Mouse (Mus musculus) frontal cortex, adult (tissue): Measurements from ENCODE around the gene Zfp128.
A peak's percentile ranks its signal among the peaks of the same experiment; 100 is the strongest.
"Not testable (repeated sequence)": the region's sequence is repeated elsewhere in the genome, so short reads cannot be mapped to it uniquely, and the experiment has no call there.

Experiments used
- ATAC-seq: cut with Nextera tagmentation; 2 replicates; pipeline ENCODE4 v1.9.2; 2017; ENCODE audit warnings: mild to moderate bottlenecking, moderate library complexity, mixed read lengths; ENCODE audit not compliant: low TSS enrichment

Zfp128 gene

GRCm38 (mm10) chr7:12921705-12922465 is 40.9 kb downstream of the Zfp128 start, which contains the start of gene Rps5:
TSS of gene Rps5 (plus strand) at chr7:12922290.
- peak; percentile 95 for ATAC-seq

- ATAC-seq = no peak
Observed at GRCm38 (mm10) chr7:12922729-12923128, 41.8 kb downstream of the Zfp128 start.

- no peak for ATAC-seq
Observed at GRCm38 (mm10) chr7:12926316-12926715, 45.3 kb downstream of the Zfp128 start.

- no peak for ATAC-seq
Observed at GRCm38 (mm10) chr7:12927191-12927680, 46.3 kb downstream of the Zfp128 start, which contains the start of gene Rnf225. TSS of gene Rnf225 (plus strand) at chr7:12927416.

GRCm38 (mm10) chr7:12927693-12928589 is 47.0 kb downstream of the Zfp128 start:
- peak; percentile 68 for ATAC-seq

- no peak for ATAC-seq
Observed at GRCm38 (mm10) chr7:12933615-12934140, 52.7 kb downstream of the Zfp128 start.

- no peak for ATAC-seq
Observed at GRCm38 (mm10) chr7:12934808-12935207, 53.8 kb downstream of the Zfp128 start.

- not testable (repeated sequence) for ATAC-seq
Observed at GRCm38 (mm10) chr7:12937254-12937803, 56.4 kb downstream of the Zfp128 start.

GRCm38 (mm10) chr7:12940599-12940998 is 59.6 kb downstream of the Zfp128 start:
- ATAC-seq = no peak
